Mouse (Mus musculus) splenic B cell, adult 2 months (primary cell): Measurements from ENCODE around the gene Gm10376.
"Not testable (repeated sequence)": the region's sequence is repeated elsewhere in the genome, so short reads cannot be mapped to it uniquely, and the experiment has no call there.

Experiments
- DNase-seq: peaks from one replicate; pipeline ENCODE4 v3.0.0-alpha.2; 2011; ENCODE audit warnings: low read depth, low spot score
- H3K27me3 ChIP-seq: 2 replicates; pipeline ENCODE4 v1.6.1; 2012; ENCODE audit warnings: mild to moderate bottlenecking, low read length, moderate library complexity, mixed read lengths; ENCODE audit not compliant: control insufficient read depth, poor library complexity, insufficient read depth, severe bottlenecking
- H3K36me3 ChIP-seq: 2 replicates; pipeline ENCODE4 v1.6.1; 2012; ENCODE audit warnings: mild to moderate bottlenecking, low read length, moderate library complexity, mixed read lengths; ENCODE audit not compliant: control insufficient read depth, poor library complexity, insufficient read depth, severe bottlenecking

Gene Gm10376

DNA sequence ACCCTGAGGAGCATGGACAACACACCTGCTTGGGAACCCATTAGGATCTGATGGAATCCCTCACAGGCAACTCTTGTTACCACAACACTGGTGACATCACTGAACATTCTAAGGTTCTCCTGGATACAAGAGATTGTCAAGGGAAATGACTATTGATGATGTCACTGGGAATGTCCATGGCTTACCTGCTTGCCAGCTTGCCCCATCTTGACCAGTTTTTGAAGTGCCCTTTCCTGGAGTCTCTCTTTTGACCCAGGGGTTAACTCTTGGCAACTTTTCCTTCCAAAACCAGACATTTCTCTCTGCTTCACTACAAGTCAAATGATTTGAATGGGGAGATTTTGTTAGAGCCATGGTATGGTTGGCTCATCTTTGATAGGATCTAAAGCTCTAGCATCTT, at the start of gene Gm10376:
Gm10376 (minus strand) TSS at position 101 of the 400 bp plus-strand sequence.
- not testable (repeated sequence) for DNase-seq, H3K27me3 ChIP-seq, H3K36me3 ChIP-seq

DNA sequence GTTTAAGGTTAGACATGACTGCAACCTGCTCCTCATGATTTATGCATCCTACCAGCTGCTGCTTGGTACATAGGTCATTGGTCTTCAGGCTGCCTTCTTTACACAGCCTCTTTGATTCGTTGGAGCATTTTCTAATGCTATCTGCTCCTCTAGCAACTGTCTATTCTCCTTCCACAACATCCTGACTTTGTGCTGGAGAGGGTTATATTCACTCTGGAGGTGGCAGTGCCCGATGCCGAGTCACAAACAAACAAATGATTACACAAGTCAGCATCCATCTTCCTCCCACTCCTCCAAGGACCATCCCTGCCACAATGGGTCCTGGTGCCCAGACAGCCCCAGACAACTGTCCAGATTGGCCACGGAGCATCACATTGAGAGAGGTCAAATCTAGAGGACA, 44.8 kb upstream of the Gm10376 start:
- not testable (repeated sequence) for DNase-seq, H3K27me3 ChIP-seq, H3K36me3 ChIP-seq

DNA sequence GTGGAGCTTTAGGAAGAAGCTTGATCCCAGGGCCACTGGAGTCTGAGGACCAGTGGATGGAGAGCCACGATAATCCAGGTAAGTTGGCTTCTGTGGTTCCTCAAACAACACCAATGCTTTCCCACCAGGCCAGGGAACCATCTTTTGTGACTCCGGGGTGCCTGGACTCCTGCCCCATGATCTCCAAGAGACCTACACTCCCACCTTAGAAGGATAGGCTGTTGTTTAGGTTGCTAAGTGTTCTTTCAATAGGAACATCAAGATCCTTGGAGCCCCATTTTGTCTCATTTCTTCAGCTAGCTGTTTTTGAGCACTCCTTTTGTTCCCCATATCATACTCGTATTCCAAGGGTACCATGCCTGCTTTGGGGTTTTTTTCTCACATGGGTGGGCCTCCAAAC, 42.6 kb upstream of the Gm10376 start:
- H3K27me3 ChIP-seq, DNase-seq, H3K36me3 ChIP-seq: not testable (repeated sequence)

DNA sequence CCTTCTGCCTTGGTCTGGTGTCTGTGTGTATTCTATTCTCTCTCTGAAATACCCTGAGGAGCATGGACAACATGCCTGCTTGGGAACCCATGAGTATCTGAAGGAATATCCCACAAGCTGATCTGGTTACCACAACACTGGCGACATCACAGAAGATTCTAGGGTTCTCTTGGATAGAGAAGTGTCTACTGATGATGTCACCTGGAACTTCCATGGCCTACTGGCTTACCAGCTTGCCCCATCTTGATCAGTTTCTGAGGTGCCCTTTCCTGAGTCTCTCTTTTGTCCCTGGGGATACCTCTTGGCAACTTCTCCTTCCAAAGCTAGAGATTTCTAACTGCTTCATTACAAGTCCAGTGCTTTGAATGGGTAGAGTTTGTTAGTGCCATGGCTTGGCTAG, 21.9 kb downstream of the Gm10376 start, which contains the start of gene Gm8082:
Gm8082 (minus strand) TSS at position 101 of the 400 bp plus-strand sequence.
- H3K36me3 ChIP-seq, DNase-seq, H3K27me3 ChIP-seq: not testable (repeated sequence)
